Mouse (Mus musculus) heart, embryonic 11.5 days (tissue): ENCODE measurements at regions not wholly inside any gene's neighbourhood (a gene's known extent, or its start where the extent isn't known, plus 50 kb on each side); places are given as distances from the start of the nearest gene placed in this dataset.

Experiments
- ATAC-seq: fragments of 200-750 bp; cut with Nextera tagmentation; replicated peaks from 2 replicates; pipeline ENCODE4 v1.8.0; 2017; ENCODE audit warnings: moderate library complexity; ENCODE audit not compliant: insufficient number of reproducible peaks, low FRiP score, low TSS enrichment
- H3K27ac ChIP-seq: fragments of 300-500 bp; sonication (generic); 2 replicates; pipeline ENCODE4 v1.5.1; 2014; ENCODE audit warnings: mild to moderate bottlenecking, low read depth, low read length
- H3K27me3 ChIP-seq: fragments of 300-500 bp; sonication (generic); 2 replicates; pipeline ENCODE4 v1.6.1; 2014; ENCODE audit warnings: mild to moderate bottlenecking, low read length, mixed read lengths; ENCODE audit not compliant: control insufficient read depth, insufficient read depth
- H3K36me3 ChIP-seq: fragments of 300-500 bp; sonication (generic); 2 replicates; pipeline ENCODE4 v1.6.1; 2014; ENCODE audit warnings: mild to moderate bottlenecking, low read length, moderate library complexity, mixed read lengths; ENCODE audit not compliant: control insufficient read depth, insufficient read depth
- H3K4me1 ChIP-seq: fragments of 300-500 bp; sonication (generic); 2 replicates; pipeline ENCODE4 v1.6.1; 2014; ENCODE audit warnings: low read length; ENCODE audit not compliant: control insufficient read depth, insufficient read depth
- H3K4me2 ChIP-seq: fragments of 300-500 bp; sonication (generic); 2 replicates; pipeline ENCODE4 v1.6.1; 2014; ENCODE audit warnings: mild to moderate bottlenecking, moderate library complexity
- H3K4me3 ChIP-seq: fragments of 300-500 bp; sonication (generic); 2 replicates; pipeline ENCODE4 v1.5.1; 2014; ENCODE audit warnings: low read depth, low read length
- H3K9ac ChIP-seq: fragments of 300-500 bp; sonication (generic); 2 replicates; pipeline ENCODE4 v1.6.1; 2014; ENCODE audit warnings: mild to moderate bottlenecking, low read depth, low read length, moderate library complexity
- H3K9me3 ChIP-seq: fragments of 300-500 bp; sonication (generic); replicated peaks from 2 replicates; pipeline ENCODE4 v1.6.1; 2016; ENCODE audit warnings: low read length; ENCODE audit not compliant: control insufficient read depth
- WGBS: fragments of 180-500 bp; shearing (Covaris S2); extraction: QIAGEN DNeasy Blood & Tissue Kit; methylation state at CpG from one replicate; pipeline ENCODE4 v1.1.7; 2014; ENCODE audit not compliant: insufficient replicate concordance; 5-methylcytosine and 5-hydroxymethylcytosine counted together

- Histone ChIP-seq H3K27me3 (no peaks in the 10 kb centered on the region), H3K36me3 (no peaks in the 10 kb centered on the region), H3K4me3 (no peak overlapping the region), H3K9ac (no peak overlapping the region), H3K9me3 (no peaks in the 10 kb centered on the region), H3K4me2 (no peak overlapping the region), H3K27ac (no peak overlapping the region), H3K4me1 (no peaks in the 10 kb centered on the region)
- WGBS, result 95% methylated on average over 4 of the region's 4 CpGs
- no peak for ATAC-seq
These were observed 125.2 kb upstream of the Pum3 start for GRCm38 (mm10) chr19:27554841-27555240.

- Histone ChIP-seq H3K4me2 (no peak overlapping the region), H3K36me3 (no peaks in the 10 kb centered on the region), H3K9me3 (no peaks in the 10 kb centered on the region), H3K27me3 (no peaks in the 10 kb centered on the region), H3K4me1 (no peaks in the 10 kb centered on the region), H3K27ac (no peak overlapping the region), H3K9ac (no peak overlapping the region), H3K4me3 (no peak overlapping the region)
- 75% methylated on average over 11 of the region's 11 CpGs for WGBS
- ATAC-seq, result no peak
These were observed 123.6 kb upstream of the Pum3 start for GRCm38 (mm10) chr19:27553266-27553665.

GRCm38 (mm10) chr19:27537746-27538145, 108.1 kb upstream of the Pum3 start:
- H3K4me2 ChIP-seq, result no peak overlapping the region
- no peaks in the 10 kb centered on the region for H3K27me3 ChIP-seq
- H3K9ac ChIP-seq, result no peak overlapping the region
- H3K36me3 ChIP-seq, result no peaks in the 10 kb centered on the region
- no peaks in the 10 kb centered on the region for H3K4me1 ChIP-seq
- no peak for ATAC-seq
- no peaks in the 10 kb centered on the region for H3K9me3 ChIP-seq
- WGBS, result 74% methylated on average over 3 of the region's 3 CpGs
- H3K4me3 ChIP-seq, result no peak overlapping the region
- H3K27ac ChIP-seq, result no peak overlapping the region

- H3K4me3 ChIP-seq, result no peak overlapping the region
- no peak overlapping the region for H3K9ac ChIP-seq
- 69% methylated on average over 9 of the region's 9 CpGs for WGBS
- H3K4me2 ChIP-seq, result no peak overlapping the region
- H3K4me1 ChIP-seq, result no peaks in the 10 kb centered on the region
- no peaks in the 10 kb centered on the region for H3K36me3 ChIP-seq
- ATAC-seq, result no peak
- H3K27me3 ChIP-seq, result no peaks in the 10 kb centered on the region
- no peak overlapping the region for H3K27ac ChIP-seq
- H3K9me3 ChIP-seq, result no peaks in the 10 kb centered on the region
These were observed 107.4 kb upstream of the Pum3 start for GRCm38 (mm10) chr19:27537066-27537465.

- no peaks in the 10 kb centered on the region for H3K4me1 ChIP-seq
- no peak overlapping the region for H3K4me3 ChIP-seq
- H3K27me3 ChIP-seq, result no peaks in the 10 kb centered on the region
- H3K9ac ChIP-seq, result no peak overlapping the region
- H3K4me2 ChIP-seq, result no peak overlapping the region
- H3K36me3 ChIP-seq, result no peaks in the 10 kb centered on the region
- no peaks in the 10 kb centered on the region for H3K9me3 ChIP-seq
- no peak overlapping the region for H3K27ac ChIP-seq
- no peak for ATAC-seq
- WGBS, result 80% methylated on average over 6 of the region's 6 CpGs
These were observed 98.4 kb upstream of the Pum3 start for GRCm38 (mm10) chr19:27527940-27528558.

GRCm38 (mm10) chr19:27519326-27520061, 89.9 kb upstream of the Pum3 start:
- 80% methylated on average over 5 of the region's 5 CpGs for WGBS
- no peak overlapping the region for H3K9ac ChIP-seq
- no peaks in the 10 kb centered on the region for H3K27me3 ChIP-seq
- no peak overlapping the region for H3K27ac ChIP-seq
- no peaks in the 10 kb centered on the region for H3K4me1 ChIP-seq
- no peaks in the 10 kb centered on the region for H3K9me3 ChIP-seq
- no peak overlapping the region for H3K4me3 ChIP-seq
- H3K36me3 ChIP-seq, result no peaks in the 10 kb centered on the region
- H3K4me2 ChIP-seq, result no peak overlapping the region
- ATAC-seq, result no peak

GRCm38 (mm10) chr19:27514267-27514666, 84.6 kb upstream of the Pum3 start:
- WGBS, result 76% methylated on average over 3 of the region's 3 CpGs
- Histone ChIP-seq H3K27me3 (no peaks in the 10 kb centered on the region), H3K9me3 (no peaks in the 10 kb centered on the region), H3K4me3 (no peak overlapping the region), H3K4me1 (no peaks in the 10 kb centered on the region), H3K36me3 (no peaks in the 10 kb centered on the region), H3K4me2 (no peak overlapping the region), H3K9ac (no peak overlapping the region), H3K27ac (no peak overlapping the region)
- ATAC-seq, result no peak

- no peaks in the 10 kb centered on the region for H3K9me3 ChIP-seq
- no peak overlapping the region for H3K4me3 ChIP-seq
- no peak overlapping the region for H3K4me2 ChIP-seq
- H3K36me3 ChIP-seq, result no peaks in the 10 kb centered on the region
- ATAC-seq, result no peak
- no peaks in the 10 kb centered on the region for H3K4me1 ChIP-seq
- H3K27ac ChIP-seq, result no peak overlapping the region
- H3K27me3 ChIP-seq, result no peaks in the 10 kb centered on the region
- WGBS, result 56% methylated on average over 1 of the region's 1 CpGs
- H3K9ac ChIP-seq, result no peak overlapping the region
These were observed 83.9 kb upstream of the Pum3 start for GRCm38 (mm10) chr19:27513535-27513934.

- Histone ChIP-seq H3K27ac (no peak overlapping the region), H3K4me1 (no peaks in the 10 kb centered on the region), H3K27me3 (no peaks in the 10 kb centered on the region), H3K9me3 (no peaks in the 10 kb centered on the region), H3K4me3 (no peak overlapping the region), H3K36me3 (no peaks in the 10 kb centered on the region), H3K9ac (no peak overlapping the region), H3K4me2 (no peak overlapping the region)
- 41% methylated on average over 6 of the region's 6 CpGs for WGBS
- ATAC-seq, result no peak
These were observed 81.7 kb upstream of the Pum3 start for GRCm38 (mm10) chr19:27511340-27511739.
